Mouse (Mus musculus) ES-E14 (cell line): ENCODE results near the gene Kat6b.

Experiments
- CHD2 ChIP-seq: IDR thresholded peaks from 2 replicates; pipeline ENCODE4 v1.6.1; 2014; ENCODE audit warnings: mild to moderate bottlenecking, low read depth, low read length, inconsistent platforms
- HCFC1 ChIP-seq: IDR thresholded peaks from 2 replicates; pipeline ENCODE4 v1.6.1; 2012; ENCODE audit warnings: low read length, inconsistent platforms, borderline replicate concordance; ENCODE audit not compliant: insufficient read depth
- ZC3H11A ChIP-seq: IDR thresholded peaks from 2 replicates; pipeline ENCODE4 v1.6.1; 2012; ENCODE audit warnings: low read depth, mild to moderate bottlenecking, inconsistent platforms, low read length, borderline replicate concordance
- ZNF384 ChIP-seq: IDR thresholded peaks from 2 replicates; pipeline ENCODE4 v1.6.1; 2012; ENCODE audit warnings: low read depth, low read length, inconsistent platforms

GRCm38 (mm10) chr14:21501048-21501657, 19.9 kb downstream of the Kat6b start:
- no peak for TF ChIP-seq HCFC1
- TF ChIP-seq CHD2: no peak
- TF ChIP-seq ZNF384: no peak
- TF ChIP-seq ZC3H11A: no peak
